Mouse (Mus musculus) kidney, adult 18-20 months (tissue): ENCODE results near the gene Desi2.
A peak's percentile ranks its signal among the peaks of the same experiment; 100 is the strongest.
"Not testable (repeated sequence)": the region's sequence is repeated elsewhere in the genome, so short reads cannot be mapped to it uniquely, and the experiment has no call there.

ENCODE experiments used
- DNase-seq: peaks from one replicate; pipeline ENCODE4 v3.0.0; 2021

Desi2 gene

GRCm38 (mm10) chr1:178270635-178271034, 83.4 kb downstream of the Desi2 start:
- DNase-seq, result no peak

GRCm38 (mm10) chr1:178275174-178275730, 88.0 kb downstream of the Desi2 start:
- no peak for DNase-seq

- DNase-seq, result no peak
These were observed 88.5 kb downstream of the Desi2 start for GRCm38 (mm10) chr1:178275738-178276053.

GRCm38 (mm10) chr1:178276054-178276911, 89.1 kb downstream of the Desi2 start:
- DNase-seq, result peak; percentile 47

DNA sequence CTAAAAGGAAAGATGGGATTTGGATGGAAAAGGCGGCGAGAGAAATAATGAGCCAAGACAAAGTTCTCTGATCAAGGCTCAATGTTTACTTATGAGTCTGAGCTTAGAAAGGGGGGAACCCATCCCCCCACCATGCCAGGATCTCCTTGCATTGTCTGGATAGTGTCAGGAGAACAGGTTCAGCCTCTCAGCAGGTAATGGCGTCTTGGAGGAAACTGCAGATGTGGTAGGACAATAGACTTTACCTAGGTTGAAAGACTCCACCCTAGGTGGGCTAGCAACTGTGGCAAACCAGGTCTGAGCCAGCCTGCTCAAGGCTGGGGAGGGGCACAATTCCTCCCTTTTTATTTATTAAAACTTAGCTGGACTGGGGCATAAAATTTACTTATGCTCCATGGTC, 96.1 kb downstream of the Desi2 start:
- DNase-seq, result not testable (repeated sequence)

DNA sequence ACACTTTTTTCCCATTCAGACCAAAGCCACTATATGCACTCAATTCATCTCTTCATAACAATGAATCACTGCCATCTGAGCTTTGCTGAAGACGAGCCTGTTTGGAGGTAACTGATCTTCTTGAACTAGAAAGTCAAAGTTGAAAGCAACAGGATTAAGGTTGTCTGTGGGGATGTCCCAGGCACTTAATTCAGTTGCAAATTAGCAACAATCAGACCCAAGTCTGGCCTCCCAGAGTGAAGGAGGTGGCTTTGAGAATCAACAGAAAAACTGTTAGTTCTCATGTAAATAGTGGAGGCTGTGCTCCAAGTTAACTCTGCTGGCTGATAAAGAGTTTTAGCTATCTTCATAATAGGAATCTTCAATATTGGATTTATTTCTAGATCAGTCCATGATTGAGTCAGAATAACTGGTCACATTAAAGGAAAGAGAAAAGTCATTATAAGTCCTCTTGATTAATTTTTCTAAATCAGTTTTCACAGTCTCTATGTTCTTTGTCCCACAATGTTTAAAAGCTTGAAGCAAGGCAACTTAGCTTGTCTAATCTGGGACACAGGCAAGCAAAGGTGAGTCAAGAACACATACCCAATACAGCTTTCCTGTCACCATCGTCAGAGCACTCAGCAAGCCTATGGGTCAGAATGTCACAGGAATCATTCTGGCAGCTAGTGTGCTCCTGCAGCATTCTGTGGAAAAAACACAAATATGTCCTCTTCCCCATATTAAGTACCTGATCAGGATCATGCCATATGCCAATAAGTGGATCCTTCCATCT, 96.9 kb downstream of the Desi2 start:
- DNase-seq, result no peak

DNA sequence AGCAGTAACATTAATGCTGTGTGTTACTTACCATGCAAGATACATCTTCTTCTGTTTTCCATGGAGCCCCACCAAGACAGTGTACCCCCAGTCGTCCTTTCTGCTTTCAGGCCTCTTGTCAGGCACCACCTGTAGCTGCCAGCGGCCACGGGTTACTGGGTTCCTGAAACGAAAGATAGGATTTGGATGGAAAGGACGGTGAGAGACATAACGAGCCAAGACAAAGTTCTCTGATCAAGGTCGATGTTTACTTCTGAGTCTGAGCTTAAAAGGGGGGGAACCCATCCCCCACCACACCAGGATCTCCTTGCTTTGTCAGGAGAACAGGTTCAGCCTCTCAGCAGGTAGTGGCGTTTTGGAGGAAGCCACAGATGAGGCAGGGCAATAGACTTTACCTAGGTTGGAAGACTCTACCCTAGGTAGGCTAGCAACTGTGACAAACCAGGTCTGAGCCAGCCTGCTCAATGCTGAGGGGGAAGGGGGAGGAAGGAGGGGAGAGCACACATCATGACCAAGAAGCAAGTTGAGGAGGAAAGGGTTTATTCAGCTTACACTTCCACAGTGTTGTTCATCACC, 100.5 kb downstream of the Desi2 start:
- DNase-seq, result no peak

DNA sequence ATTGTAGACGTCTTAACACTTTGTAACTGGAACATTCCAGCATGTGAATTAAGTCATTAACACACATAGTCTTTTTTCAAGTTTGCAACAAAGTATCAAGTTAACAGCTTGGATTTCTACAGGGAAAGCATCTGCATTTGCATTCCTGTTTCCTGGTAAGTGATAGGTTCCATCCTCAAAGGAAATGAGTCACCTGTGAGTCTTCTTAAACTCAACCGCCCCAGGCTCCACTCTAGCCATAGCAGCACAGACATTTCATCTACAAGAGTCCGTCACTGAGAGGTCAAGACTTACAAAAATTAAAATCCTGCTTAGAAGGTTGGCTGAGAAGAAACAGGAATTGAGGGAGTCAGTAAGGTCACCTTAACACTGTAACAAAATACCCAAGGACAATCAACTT, 104.5 kb downstream of the Desi2 start:
- DNase-seq, result no peak

- DNase-seq, result no peak
These were observed 106.8 kb downstream of the Desi2 start for GRCm38 (mm10) chr1:178294051-178294450.

DNA sequence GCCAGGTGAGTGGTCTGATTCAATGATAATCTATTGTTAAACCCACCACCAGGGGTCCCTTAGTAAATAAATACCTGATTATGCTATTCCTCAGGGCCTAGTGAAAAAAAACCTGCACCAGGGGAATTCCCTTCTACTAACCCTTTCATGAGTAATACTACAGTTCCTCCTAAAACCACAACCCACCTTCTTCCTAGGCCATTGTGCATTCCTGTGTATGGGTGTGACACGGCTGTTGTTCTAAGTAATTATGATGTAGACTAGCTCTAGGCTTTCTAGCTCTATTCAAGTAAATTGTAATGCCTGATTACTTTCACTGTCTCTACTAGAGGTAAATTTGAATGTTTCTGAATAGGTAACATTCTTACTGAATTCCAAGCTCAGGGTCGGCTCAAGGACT, 114.0 kb downstream of the Desi2 start:
- not testable (repeated sequence) for DNase-seq

DNA sequence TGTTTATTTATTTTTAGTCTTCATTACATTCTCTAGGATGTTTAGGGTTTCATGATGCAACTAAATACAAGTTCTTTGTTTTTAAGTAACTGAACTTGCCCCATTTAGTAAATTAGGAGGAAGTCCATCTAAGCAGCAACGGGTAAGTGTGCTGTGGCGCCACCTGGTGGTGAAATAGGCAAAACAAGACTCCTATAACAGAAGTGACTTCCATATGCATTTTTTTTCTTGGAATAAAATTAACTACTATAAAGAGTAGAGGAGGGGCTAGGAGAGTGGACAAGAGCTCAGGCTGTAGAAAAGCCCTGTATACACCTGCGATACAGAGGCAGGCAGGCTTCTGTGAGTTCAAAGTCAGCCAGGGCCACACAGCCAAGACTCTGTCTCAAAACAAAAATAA, 116.2 kb downstream of the Desi2 start:
- peak; percentile 78 for DNase-seq
